Mouse (Mus musculus): ENCODE results near the gene Hace1. TPM values are rescaled to one million over a fixed set of nuclear protein-coding genes. Genes with fewer than 3 reads are reported as not detected.

The Hace1 gene
- polyA plus RNA-seq, 1 experiment: 2.9 TPM

DNA sequence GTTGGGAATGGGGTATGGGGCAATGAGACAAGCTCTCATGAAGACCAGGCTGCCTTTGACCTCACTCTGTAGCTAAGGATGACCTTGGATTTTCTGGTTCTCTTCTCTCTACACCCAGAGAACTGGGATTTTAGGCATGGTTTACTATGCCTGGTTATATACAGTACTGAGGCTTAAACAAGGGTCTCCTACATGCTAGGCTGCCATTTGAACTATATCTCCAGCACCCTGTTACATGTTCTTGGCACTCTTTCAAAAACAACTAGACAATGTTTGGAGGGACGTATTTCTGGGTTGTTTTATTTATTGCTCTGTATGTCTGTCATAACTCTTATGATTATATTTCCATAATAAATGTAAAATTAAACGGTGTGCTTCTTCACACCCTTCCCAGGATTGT is 129.2 kb downstream of the Hace1 start:
- no peaks in the 10 kb centered on the region for H3K79me2 ChIP-seq (ENCODE audit: control insufficient read depth, insufficient read depth)
- no peak overlapping the region for H3ac ChIP-seq (ENCODE audit: control insufficient read depth, insufficient read length, low read depth)
- TF ChIP-seq MYOG (IDR thresholded peaks at IDR 0.05; ENCODE audit: control insufficient read depth, extremely low read depth, insufficient read length) (no peak), USF1 (IDR thresholded peaks at IDR 0.05; ENCODE audit: low read depth) (no peak), CEBPB (IDR thresholded peaks at IDR 0.05; ENCODE audit: low read depth) (no peak), MAX (IDR thresholded peaks at IDR 0.05) (no peak), FOSL1 (IDR thresholded peaks at IDR 0.05; ENCODE audit: insufficient read depth, low read length, poor library complexity, severe bottlenecking) (no peak), MYOD1 (IDR thresholded peaks at IDR 0.05; ENCODE audit: control insufficient read depth, insufficient read length, low read depth) (no peak), CTCF (IDR thresholded peaks at IDR 0.05; ENCODE audit: control insufficient read depth, insufficient read depth, insufficient read length) (no peak)
- no peak overlapping the region for H3K4me3 ChIP-seq (ENCODE audit: insufficient read depth, poor library complexity, severe bottlenecking)
- H3K27me3 ChIP-seq (ENCODE audit: control insufficient read depth, insufficient read depth, insufficient read length): no peaks in the 10 kb centered on the region
- no peaks in the 10 kb centered on the region for H3K36me3 ChIP-seq (ENCODE audit: control insufficient read depth, insufficient read depth)
- no peaks in the 10 kb centered on the region for H3K79me3 ChIP-seq (ENCODE audit: low read depth)

DNA sequence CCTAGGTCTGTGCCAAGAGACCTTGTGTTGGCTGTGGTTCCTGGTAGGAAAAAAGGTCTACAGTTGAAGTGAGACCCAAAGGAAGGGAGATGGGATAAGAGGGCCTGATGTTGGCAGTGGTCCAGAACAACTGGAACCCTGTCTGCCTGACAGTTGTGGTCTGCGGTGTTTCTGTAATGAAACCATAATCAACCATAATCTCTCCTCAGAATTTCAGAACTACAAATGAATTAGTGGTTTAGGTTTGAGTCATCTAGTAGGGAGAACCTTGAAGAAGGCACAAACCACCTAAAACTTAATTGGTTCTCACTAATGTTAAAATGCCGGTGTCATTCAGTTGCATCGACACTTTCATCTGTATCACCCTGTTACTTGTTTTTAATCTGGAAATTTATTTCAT is 133.2 kb downstream of the Hace1 start:
- Histone ChIP-seq H3K79me2 (ENCODE audit: control insufficient read depth, insufficient read depth) (no peaks in the 10 kb centered on the region), H3K79me3 (ENCODE audit: low read depth) (no peaks in the 10 kb centered on the region), H3ac (ENCODE audit: control insufficient read depth, insufficient read length, low read depth) (no peak overlapping the region), H3K4me3 (ENCODE audit: insufficient read depth, poor library complexity, severe bottlenecking) (no peak overlapping the region), H3K36me3 (ENCODE audit: control insufficient read depth, insufficient read depth) (no peaks in the 10 kb centered on the region), H3K27me3 (ENCODE audit: control insufficient read depth, insufficient read depth, insufficient read length) (no peaks in the 10 kb centered on the region)
- TF ChIP-seq MYOD1 (IDR thresholded peaks at IDR 0.05; ENCODE audit: control insufficient read depth, insufficient read length, low read depth) (no peak), CEBPB (IDR thresholded peaks at IDR 0.05; ENCODE audit: low read depth) (no peak), CTCF (IDR thresholded peaks at IDR 0.05; ENCODE audit: control insufficient read depth, insufficient read depth, insufficient read length) (no peak), MAX (IDR thresholded peaks at IDR 0.05) (no peak), FOSL1 (IDR thresholded peaks at IDR 0.05; ENCODE audit: insufficient read depth, low read length, poor library complexity, severe bottlenecking) (no peak), MYOG (IDR thresholded peaks at IDR 0.05; ENCODE audit: control insufficient read depth, extremely low read depth, insufficient read length) (no peak), USF1 (IDR thresholded peaks at IDR 0.05; ENCODE audit: low read depth) (no peak)

- Histone ChIP-seq H3K79me3 (ENCODE audit: low read depth) (no peaks in the 10 kb centered on the region), H3K4me3 (ENCODE audit: insufficient read depth, poor library complexity, severe bottlenecking) (no peak overlapping the region), H3K36me3 (ENCODE audit: control insufficient read depth, insufficient read depth) (no peaks in the 10 kb centered on the region), H3K79me2 (ENCODE audit: control insufficient read depth, insufficient read depth) (no peaks in the 10 kb centered on the region), H3K27me3 (ENCODE audit: control insufficient read depth, insufficient read depth, insufficient read length) (no peaks in the 10 kb centered on the region), H3ac (ENCODE audit: control insufficient read depth, insufficient read length, low read depth) (no peak overlapping the region)
- no peak for TF ChIP-seq CTCF (IDR thresholded peaks at IDR 0.05; ENCODE audit: control insufficient read depth, insufficient read depth, insufficient read length)
- TF ChIP-seq CEBPB (IDR thresholded peaks at IDR 0.05; ENCODE audit: low read depth): no peak
- no peak for TF ChIP-seq MYOG (IDR thresholded peaks at IDR 0.05; ENCODE audit: control insufficient read depth, extremely low read depth, insufficient read length)
- TF ChIP-seq FOSL1 (IDR thresholded peaks at IDR 0.05; ENCODE audit: insufficient read depth, low read length, poor library complexity, severe bottlenecking): no peak
- no peak for TF ChIP-seq MAX (IDR thresholded peaks at IDR 0.05)
- TF ChIP-seq USF1 (IDR thresholded peaks at IDR 0.05; ENCODE audit: low read depth): no peak
- no peak for TF ChIP-seq MYOD1 (IDR thresholded peaks at IDR 0.05; ENCODE audit: control insufficient read depth, insufficient read length, low read depth)
Observed at GRCm38 (mm10) chr10:45711348-45711747, 133.7 kb downstream of the Hace1 start.

Small RNA genes lying within 50 kb of the gene (microRNA-seq; reads per million reads assigned to microRNA genes)
- gene Gm27731 (ENCODE audit: borderline microRNAs expressed): not detected

Other genes with a start within 250 kb of the Hace1 start
- 35.4 TPM for gene Bves, start 242.1 kb upstream of the Hace1 start, polyA plus RNA-seq (2012; fragmentation: generic; extraction: Trizol)
- gene Lin28b, start 91.4 kb upstream of the Hace1 start, polyA plus RNA-seq (2012; fragmentation: generic; extraction: Trizol): under 0.01 TPM